Mouse (Mus musculus) cerebellum, adult 9-11 months (tissue): ENCODE measurements at regions not wholly inside any gene's neighbourhood (a gene's known extent, or its start where the extent isn't known, plus 50 kb on each side); places are given as distances from the start of the nearest gene placed in this dataset.
"Not testable (repeated sequence)": the region's sequence is repeated elsewhere in the genome, so short reads cannot be mapped to it uniquely, and the experiment has no call there.

ENCODE experiments used
- DNase-seq: peaks from one replicate; pipeline ENCODE4 v3.0.0; 2022

GRCm38 (mm10) chr6:109125447-109125846, 297.0 kb downstream of the Edem1 start:
- no peak for DNase-seq

GRCm38 (mm10) chr6:109127203-109127602, 298.8 kb downstream of the Edem1 start:
- DNase-seq = no peak

GRCm38 (mm10) chr6:109146111-109146510, 317.7 kb downstream of the Edem1 start:
- DNase-seq = no peak

GRCm38 (mm10) chr6:109149043-109149442, 320.6 kb downstream of the Edem1 start:
- no peak for DNase-seq

GRCm38 (mm10) chr6:109150023-109150911, 321.8 kb downstream of the Edem1 start:
- peak; percentile 53 for DNase-seq

- no peak for DNase-seq
These were observed 322.4 kb downstream of the Edem1 start for GRCm38 (mm10) chr6:109150912-109151256.

GRCm38 (mm10) chr6:109153624-109154023, 325.2 kb downstream of the Edem1 start:
- DNase-seq = no peak

GRCm38 (mm10) chr6:109159561-109159960, 331.1 kb downstream of the Edem1 start:
- DNase-seq = no peak

GRCm38 (mm10) chr6:109167439-109167838, 339.0 kb downstream of the Edem1 start:
- DNase-seq = no peak

GRCm38 (mm10) chr6:109172104-109172850, 343.8 kb downstream of the Edem1 start:
- no peak for DNase-seq

- no peak for DNase-seq
These were observed 344.6 kb downstream of the Edem1 start for GRCm38 (mm10) chr6:109173015-109173414.

GRCm38 (mm10) chr6:109176876-109177275, 348.4 kb downstream of the Edem1 start:
- DNase-seq = no peak

- no peak for DNase-seq
These were observed 354.4 kb downstream of the Edem1 start for GRCm38 (mm10) chr6:109182878-109183277.

GRCm38 (mm10) chr6:109193061-109193460, 364.6 kb downstream of the Edem1 start:
- DNase-seq = not testable (repeated sequence)

GRCm38 (mm10) chr6:109193603-109194002, 365.2 kb downstream of the Edem1 start:
- no peak for DNase-seq

GRCm38 (mm10) chr6:109209699-109210098, 381.3 kb downstream of the Edem1 start:
- no peak for DNase-seq

- no peak for DNase-seq
These were observed 401.9 kb downstream of the Edem1 start for GRCm38 (mm10) chr6:109230391-109230790.

- no peak for DNase-seq
These were observed 405.0 kb downstream of the Edem1 start for GRCm38 (mm10) chr6:109233426-109233825.

GRCm38 (mm10) chr6:109245666-109246065, 417.2 kb downstream of the Edem1 start:
- DNase-seq = no peak

- not testable (repeated sequence) for DNase-seq
These were observed 418.1 kb downstream of the Edem1 start for GRCm38 (mm10) chr6:109246510-109246909.
